Mouse (Mus musculus): ENCODE results near the gene Vps37d.
A peak's percentile ranks its signal among the peaks of the same experiment; 100 is the strongest.

DNA sequence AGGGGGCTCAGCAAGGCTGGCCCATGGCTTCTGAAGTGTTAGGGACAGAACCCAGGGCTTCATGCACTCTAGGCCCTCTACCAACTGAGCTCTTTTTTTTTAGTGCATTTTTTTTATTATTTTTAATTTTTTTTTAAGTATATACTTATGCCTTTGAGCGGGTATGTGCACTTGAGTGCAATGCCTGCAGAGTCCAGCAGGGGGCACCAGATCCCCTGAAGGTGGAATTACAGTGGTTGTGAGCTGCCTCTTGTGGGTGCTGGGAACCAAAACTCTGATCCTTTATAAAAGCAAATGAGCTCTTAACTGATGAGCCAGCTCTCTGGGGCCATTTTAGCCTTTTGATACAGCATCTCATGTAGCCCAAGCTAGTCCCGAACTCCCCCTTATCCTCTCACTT lies 43.5 kb downstream of the Vps37d start:
- TF ChIP-seq CTCF (IDR thresholded peaks at IDR 0.05; ENCODE audit: low read depth) (peak; percentile 45), EP300 (optimal IDR thresholded peaks at IDR 0.05) (no peak)
